Comparison of ENCODE assay signal across 9 mouse cellular contexts in genomic region chr7:40622811-40623210, GRCm38 (mm10).
DNase-seq lines count a peak whose midpoint lies in the region; ATAC-seq lines count a peak whose summit lies in the region.
"Had no signal": no experiment of that assay in that cellular context is flagged by ENCODE, and none has a peak within 500 bp of the region (broad histone marks: within the 10 kb centered on the region; RNA-seq: fewer than 3 reads in every experiment).

No protein-coding gene starts in this region.

- no peak overlapping the region for H3K27ac ChIP-seq in forebrain, embryonic 14.5 days (ENCODE audit: low read depth, low read length)
- H3K27ac ChIP-seq in forebrain, embryonic 12.5 days = no peak overlapping the region
- H3K27ac ChIP-seq: lung, embryonic 15.5 days had no signal

- no peak; the same call in 1 of the 2 replicates for ATAC-seq in forebrain, embryonic 14.5 days
- no peak for ATAC-seq in forebrain, embryonic 12.5 days (ENCODE audit: low FRiP score)
- no peak for ATAC-seq in megakaryocyte-erythroid progenitor cell, adult 5-6 weeks (replicated peaks; ENCODE audit: low FRiP score, low TSS enrichment, poor library complexity, severe bottlenecking)

- no peaks in the 10 kb centered on the region for H3K27me3 ChIP-seq in forebrain, embryonic 14.5 days (replicated peaks; ENCODE audit: control insufficient read depth, insufficient read depth, low read length)
- H3K27me3 ChIP-seq in forebrain, embryonic 12.5 days = no peaks in the 10 kb centered on the region
- H3K27me3 ChIP-seq: lung, embryonic 15.5 days had no signal

- 44% methylated on average over 3 of the region's 3 CpGs for WGBS in forebrain, embryonic 14.5 days
- WGBS in forebrain, embryonic 12.5 days = 72% methylated on average over 3 of the region's 3 CpGs

- H3K4me3 ChIP-seq in forebrain, embryonic 14.5 days (ENCODE audit: low read depth, low read length) = no peak overlapping the region
- H3K4me3 ChIP-seq in forebrain, embryonic 12.5 days (replicated peaks) = no peak overlapping the region
- H3K4me3 ChIP-seq: lung, embryonic 15.5 days had no signal

- no peak overlapping the region for H3K4me2 ChIP-seq in forebrain, embryonic 14.5 days (ENCODE audit: low read length)
- H3K4me2 ChIP-seq in forebrain, embryonic 12.5 days = no peak overlapping the region
- H3K4me2 ChIP-seq: lung, embryonic 15.5 days had no signal

- H3K4me1 ChIP-seq in forebrain, embryonic 14.5 days (ENCODE audit: control insufficient read depth, insufficient read depth, low read length) = no peaks in the 10 kb centered on the region
- no peaks in the 10 kb centered on the region for H3K4me1 ChIP-seq in forebrain, embryonic 12.5 days
- H3K4me1 ChIP-seq: lung, embryonic 15.5 days had no signal

- peak; percentile 70 for DNase-seq in forebrain, embryonic 14.5 days (ENCODE audit: low spot score)
- peak; percentile 2 for DNase-seq in ovary, adult 18-20 months (ENCODE audit: low spot score)
- DNase-seq in ovary, postnatal 10 days (ENCODE audit: low spot score) = no peak
- peak; percentile 13 to 45 for DNase-seq in layer of hippocampus, postnatal 14 days (ENCODE audit: low spot score in 2 of 2)
- DNase-seq in spleen, postnatal 36 days (ENCODE audit: low spot score in 2 of 2) = no peak
- no peak for DNase-seq in retina, embryonic 14.5 days (ENCODE audit: low spot score)

- H3K9me3 ChIP-seq in forebrain, embryonic 14.5 days (replicated peaks; ENCODE audit: control insufficient read depth, low read length) = no peaks in the 10 kb centered on the region
- no peaks in the 10 kb centered on the region for H3K9me3 ChIP-seq in forebrain, embryonic 12.5 days
- H3K9me3 ChIP-seq: lung, embryonic 15.5 days had no signal

- no peaks in the 10 kb centered on the region for H3K36me3 ChIP-seq in forebrain, embryonic 14.5 days (ENCODE audit: control insufficient read depth, insufficient read depth, low read length)
- H3K36me3 ChIP-seq in forebrain, embryonic 12.5 days (replicated peaks) = no peaks in the 10 kb centered on the region
- H3K36me3 ChIP-seq: lung, embryonic 15.5 days had no signal

- H3K9ac ChIP-seq in forebrain, embryonic 14.5 days (ENCODE audit: low read length) = no peak overlapping the region
- no peak overlapping the region for H3K9ac ChIP-seq in forebrain, embryonic 12.5 days
- H3K9ac ChIP-seq: lung, embryonic 15.5 days had no signal

Comparison
In these comparisons a context has a peak if more than half of its experiments do, and no peak if none do; other contexts are left out.
1. DNase-seq: peak in forebrain, embryonic 14.5 days (single experiment), ovary, adult 18-20 months (single experiment) and layer of hippocampus, postnatal 14 days (2 of 2); none in ovary, postnatal 10 days (single experiment), spleen, postnatal 36 days (0 of 2) and retina, embryonic 14.5 days (single experiment).